Mouse (Mus musculus) olfactory bulb, adult 2 months (tissue): Measurements from ENCODE around the gene Iqgap3.

Experiments used
- CTCF ChIP-seq: fragments of 200-500 bp; IDR thresholded peaks from 2 replicates; pipeline ENCODE4 v1.5.1; 2012; ENCODE audit warnings: low read depth, mild to moderate bottlenecking, low read length, moderate library complexity; ENCODE audit not compliant: insufficient read depth
- POLR2A ChIP-seq: fragments of 200-500 bp; IDR thresholded peaks from 2 replicates; pipeline ENCODE4 v1.6.1; 2012; ENCODE audit warnings: mild to moderate bottlenecking, low read depth, low read length, moderate library complexity; ENCODE audit not compliant: insufficient read depth

DNA sequence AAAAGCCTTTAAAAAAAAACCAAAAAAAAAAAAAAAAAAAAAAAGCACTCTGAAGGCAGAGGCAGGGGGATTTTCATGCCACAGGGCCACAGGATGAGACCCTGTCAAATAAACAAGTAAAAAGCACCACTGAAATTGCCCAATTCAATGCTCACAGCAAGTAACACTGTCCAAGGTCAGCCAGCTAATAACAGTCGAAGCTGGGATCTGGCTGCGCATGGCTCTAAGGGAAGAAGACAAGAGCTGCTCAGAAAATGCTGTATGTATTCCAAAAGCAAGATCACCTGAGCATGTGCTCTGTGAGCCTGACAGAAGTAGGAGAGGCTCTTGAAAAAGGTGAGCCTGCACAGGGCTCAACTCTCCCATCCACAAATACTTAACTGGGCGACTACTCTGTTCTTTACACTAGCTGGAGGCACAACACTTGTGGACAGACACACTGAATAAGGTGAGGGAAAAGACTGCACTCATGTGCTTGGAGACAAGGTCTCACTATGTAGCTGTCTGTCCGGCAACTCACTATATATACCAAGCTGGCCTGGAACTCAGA lies 55.2 kb downstream of the Iqgap3 start:
- TF ChIP-seq CTCF (no peak), POLR2A (no peak)
